In genomic region chr12:80813456-80813855, GRCm38 (mm10) we compare ENCODE assay signal across 1 mouse cellular context.
TF ChIP-seq lines count a peak whose summit lies in the region.

No protein-coding gene starts in this region.

TF ChIP-seq in MEL, 35 proteins besides CTCF, POLR2A, EP300 and RAD21 (continued from another document):
- no peak for TF ChIP-seq KAT2A (conservative IDR thresholded peaks at IDR 0.05; ENCODE audit: low read depth, low read length)
- TF ChIP-seq JUND (IDR thresholded peaks at IDR 0.05; ENCODE audit: low read depth, low read length): no peak
- TF ChIP-seq GABPA (IDR thresholded peaks at IDR 0.05; ENCODE audit: low read depth, low read length): no peak
- peak; percentile 20; the same call in 1 of the 2 replicates for TF ChIP-seq ETS1 (IDR thresholded peaks at IDR 0.05; ENCODE audit: low read depth, low read length)
- TF ChIP-seq MAX (IDR thresholded peaks at IDR 0.05; ENCODE audit: low read length): no peak
- no peak for TF ChIP-seq NELFE (IDR thresholded peaks at IDR 0.05; ENCODE audit: low read depth, low read length)
- peak; percentile 68 for TF ChIP-seq GATA1 (IDR thresholded peaks at IDR 0.05; ENCODE audit: low read depth, low read length)
- no peak for TF ChIP-seq RCOR1 (IDR thresholded peaks at IDR 0.05; ENCODE audit: low read depth, low read length)
- TF ChIP-seq UBTF (IDR thresholded peaks at IDR 0.05; ENCODE audit: borderline replicate concordance, insufficient read depth, low read depth, low read length): no peak
- TF ChIP-seq E2F4 (IDR thresholded peaks at IDR 0.05; ENCODE audit: borderline replicate concordance, low read depth, low read length): no peak
- TF ChIP-seq CHD1 (IDR thresholded peaks at IDR 0.05; ENCODE audit: low read depth, low read length): no peak
- TF ChIP-seq MYC (IDR thresholded peaks at IDR 0.05; ENCODE audit: low read depth, low read length): no peak
- no peak for TF ChIP-seq ELF1 (IDR thresholded peaks at IDR 0.05; ENCODE audit: low read depth, low read length)
- TF ChIP-seq MAFK (IDR thresholded peaks at IDR 0.05; ENCODE audit: borderline replicate concordance, low read depth, low read length): 0 out of 2 replicates have a peak, but pooled peaks have one; percentile 50
- 0 out of 2 replicates have a peak, but pooled peaks have one; percentile 28 for TF ChIP-seq TBP (IDR thresholded peaks at IDR 0.05; ENCODE audit: low read depth, low read length)
- no peak for TF ChIP-seq CHD2 (IDR thresholded peaks at IDR 0.05; ENCODE audit: low read length)
- no peak for TF ChIP-seq USF1 (IDR thresholded peaks at IDR 0.05; ENCODE audit: low read depth, low read length)
- no peak for TF ChIP-seq SMC3 (IDR thresholded peaks at IDR 0.05; ENCODE audit: low read depth, low read length)
- TF ChIP-seq MXI1 (IDR thresholded peaks at IDR 0.05; ENCODE audit: low read depth, low read length): no peak
- no peak for TF ChIP-seq ZMIZ1 (IDR thresholded peaks at IDR 0.05; ENCODE audit: low read depth, low read length)
- no peak for TF ChIP-seq HCFC1 (IDR thresholded peaks at IDR 0.05; ENCODE audit: low read depth, low read length)
- TF ChIP-seq ZC3H11A (IDR thresholded peaks at IDR 0.05; ENCODE audit: low read depth, low read length): no peak
- TF ChIP-seq TAL1 (IDR thresholded peaks at IDR 0.05; ENCODE audit: low read length): peak; percentile 50
- no peak for TF ChIP-seq ZKSCAN1 (IDR thresholded peaks at IDR 0.05; ENCODE audit: low read depth, low read length)
